Comparison of ENCODE assay signal across 8 mouse cellular contexts in the genomic region with DNA sequence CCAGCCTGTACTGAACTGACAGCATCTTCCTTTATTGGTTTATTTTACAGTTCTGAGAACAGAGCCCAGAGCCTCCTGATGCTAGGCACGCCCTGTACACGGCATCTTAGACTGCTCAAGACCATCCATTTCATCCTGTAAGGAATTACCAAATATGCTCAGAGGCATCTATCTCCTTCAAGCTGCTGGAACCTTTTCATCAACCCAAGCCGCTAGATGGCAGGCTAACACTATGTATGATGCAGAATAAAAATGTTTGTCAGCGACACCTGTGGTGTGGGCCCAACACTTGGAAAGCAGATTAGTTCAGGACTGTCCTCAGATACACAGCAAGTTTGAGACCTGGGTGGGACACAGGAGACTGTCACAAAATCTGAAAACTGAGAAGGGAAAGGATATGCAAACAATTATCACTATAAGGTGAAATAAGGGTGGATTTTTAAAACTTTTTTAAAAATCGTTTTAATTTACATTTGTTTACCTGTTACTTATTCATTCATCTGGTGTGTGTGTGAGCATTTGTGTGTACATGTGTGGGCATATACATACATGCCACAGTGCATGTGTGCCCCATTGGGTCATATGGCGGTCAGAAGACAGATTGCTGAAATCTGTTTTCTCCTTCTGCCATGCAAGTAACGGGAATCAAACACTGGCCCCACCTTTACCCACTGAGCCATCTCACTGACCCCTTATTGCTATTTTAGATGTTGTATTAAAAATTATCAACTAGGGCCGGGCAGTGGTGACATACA. TPM values are rescaled to one million over a fixed set of nuclear protein-coding genes. Genes with fewer than 3 reads are reported as not detected.
DNase-seq lines count a peak whose midpoint lies in the region; ATAC-seq and TF ChIP-seq lines count a peak whose summit lies in the region.

No protein-coding gene starts in this region.

- H3K9me3 ChIP-seq in E14TG2a.4 (ENCODE audit: low read length) = no peaks in the 10 kb centered on the region
- H3K9me3 ChIP-seq in lung, embryonic 14.5 days (ENCODE audit: low read depth, low read length) = no peaks in the 10 kb centered on the region

- no peak overlapping the region for H3K4me2 ChIP-seq in lung, embryonic 14.5 days

- H3K4me1 ChIP-seq in E14TG2a.4 (replicated peaks; ENCODE audit: low read depth, low read length) = peaks cover 12% of the 10 kb centered on the region
- H3K4me1 ChIP-seq in lung, embryonic 14.5 days (ENCODE audit: insufficient read depth) = no peaks in the 10 kb centered on the region

- WGBS in large intestine, adult 2 months = 49% methylated on average over 8 of the region's 8 CpGs
- 45% methylated on average over 8 of the region's 8 CpGs for WGBS in lung, embryonic 14.5 days

- H3K36me3 ChIP-seq in E14TG2a.4 (ENCODE audit: insufficient read depth, low read length) = no peaks in the 10 kb centered on the region
- H3K36me3 ChIP-seq in lung, embryonic 14.5 days (ENCODE audit: insufficient read depth) = no peaks in the 10 kb centered on the region

- H3K9ac ChIP-seq in lung, embryonic 14.5 days = no peak overlapping the region

- no peak overlapping the region for H3K4me3 ChIP-seq in E14TG2a.4 (replicated peaks; ENCODE audit: low read length)
- no peak overlapping the region for H3K4me3 ChIP-seq in lung, embryonic 14.5 days (ENCODE audit: low read depth, low read length)

- no peak overlapping the region for H3K27ac ChIP-seq in lung, embryonic 14.5 days (ENCODE audit: low read depth)

- DNase-seq in adrenal gland, postnatal 10 days = peak; percentile 84
- peak; percentile 78 for DNase-seq in embryo, embryonic 9.5 days (ENCODE audit: extremely low spot score)
- DNase-seq in heart, postnatal 10 days = peak; percentile 83 to 90
- peak; percentile 81 for DNase-seq in large intestine, adult 2 months (ENCODE audit: low read depth, low spot score)
- peak; percentile 91 for DNase-seq in lung, embryonic 14.5 days
- DNase-seq in ovary, postnatal 14 days (ENCODE audit: low spot score) = peak; percentile 60
- peak; percentile 55 to 67 for DNase-seq in thymus, postnatal 36 days

- peak; percentile 59 for TF ChIP-seq CTCF in E14TG2a.4 (conservative IDR thresholded peaks at IDR 0.05; ENCODE audit: low read length)
- peak; percentile 84 for TF ChIP-seq CTCF in lung, embryonic 14.5 days (IDR thresholded peaks at IDR 0.05; ENCODE audit: low read depth)

- peak; percentile 58; the same call in 1 of the 2 replicates for ATAC-seq in lung, embryonic 14.5 days (ENCODE audit: insufficient read depth)

- H3K27me3 ChIP-seq in E14TG2a.4 (ENCODE audit: insufficient read depth, low read length) = no peaks in the 10 kb centered on the region
- no peaks in the 10 kb centered on the region for H3K27me3 ChIP-seq in lung, embryonic 14.5 days (ENCODE audit: insufficient read depth, low read length)

- intact Hi-C loops in heart, postnatal 10 days (cut with DNase I) = loop anchor here (1.0 to 10.0 kb wide), 5 partner anchors 35 to 1742 kb away; no protein-coding TSS in a partner anchor

RNA-seq across cellular contexts. Expression of a gene that starts 25.8 kb away (rescaled TPM):
- 10 to 100 TPM; 18.7 to 19.6 TPM for total RNA-seq in adrenal gland, postnatal 10 days (2021)
- 10 to 100 TPM in 1 of 2 experiments, 1 to 10 TPM in 1; 8.3 to 10.1 TPM for total RNA-seq in heart, postnatal 10 days (2021)
- 143 and 185 TPM in 2 replicates for polyA plus RNA-seq in large intestine, adult 2 months (2012; rRNA removed)
- polyA plus RNA-seq in lung, embryonic 14.5 days (2014; fragmentation: Nextera tagmentation; extraction: Ambion mirVana) = 21.3 and 22.2 TPM in 2 replicates

RNA-seq across cellular contexts. Expression of a gene that starts 51.3 kb away (rescaled TPM):
- 1 to 10 TPM; 7.2 to 8.9 TPM for total RNA-seq in adrenal gland, postnatal 10 days (2021)
- 1 to 10 TPM; 4.5 to 5.1 TPM for total RNA-seq in heart, postnatal 10 days (2021)
- 1.7 and 3.1 TPM in 2 replicates for polyA plus RNA-seq in large intestine, adult 2 months (2012; rRNA removed)
- polyA plus RNA-seq in lung, embryonic 14.5 days (2014; fragmentation: Nextera tagmentation; extraction: Ambion mirVana) = 15.0 and 16.0 TPM in 2 replicates
